Mouse (Mus musculus) layer of hippocampus, adult 9-10 months (tissue): ENCODE data around the gene Perm1.

ENCODE experiments used
- DNase-seq: peaks from one replicate; pipeline ENCODE4 v3.0.0; 2022; ENCODE audit warnings: low spot score

Gene Perm1

GRCm38 (mm10) chr4:156200623-156201475 is 14.8 kb upstream of the Perm1 start, which contains the start of gene Isg15:
Gene Isg15 (minus strand): TSS chr4:156200818.
- DNase-seq: no peak

DNA sequence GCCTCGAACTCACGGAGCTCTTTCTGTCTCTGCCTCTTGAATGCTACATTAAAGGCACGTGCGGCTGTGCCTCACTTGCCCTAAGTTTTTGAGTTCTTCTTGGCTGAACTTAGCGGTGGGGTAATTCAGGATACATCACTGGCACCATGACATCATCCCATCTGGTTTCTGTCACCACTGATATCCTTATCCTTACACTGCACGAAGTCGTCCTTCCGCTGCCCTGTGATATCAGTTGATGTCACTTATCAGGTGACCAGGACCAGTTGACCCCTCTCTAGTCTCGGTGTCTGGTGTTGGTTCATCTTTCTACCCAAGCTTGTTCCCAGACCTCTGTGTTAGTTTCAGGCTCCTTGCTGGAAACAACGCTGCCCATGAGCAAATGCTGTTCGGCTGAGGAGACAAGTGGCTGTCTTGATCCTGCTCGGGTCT is 13.2 kb upstream of the Perm1 start:
- DNase-seq: no peak

GRCm38 (mm10) chr4:156203001-156203412 is 12.7 kb upstream of the Perm1 start, which contains the start of gene AW011738:
Gene AW011738 (plus strand): TSS chr4:156203304.
- no peak for DNase-seq

- no peak for DNase-seq
Measured at GRCm38 (mm10) chr4:156203413-156204131, 12.1 kb upstream of the Perm1 start.

DNA sequence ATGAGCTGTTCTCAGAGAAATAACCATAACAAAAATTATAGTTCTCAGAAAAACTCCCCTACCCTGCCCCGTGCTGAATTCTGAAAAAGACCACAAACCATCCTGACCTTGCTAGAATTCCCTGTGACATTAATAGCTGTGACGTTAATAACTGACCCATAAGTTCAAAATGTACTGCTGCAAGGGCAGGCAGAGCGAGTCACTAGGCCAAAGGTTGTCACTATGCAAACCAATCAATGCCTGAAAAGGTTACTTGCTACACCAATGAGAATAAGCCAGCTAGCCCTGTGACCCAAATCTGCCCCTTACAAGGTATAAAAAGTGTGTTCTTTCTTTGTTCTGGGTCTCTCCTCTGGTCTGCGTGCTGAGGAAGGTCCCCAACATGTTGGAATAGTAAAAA is 6.8 kb upstream of the Perm1 start:
- no peak for DNase-seq

DNA sequence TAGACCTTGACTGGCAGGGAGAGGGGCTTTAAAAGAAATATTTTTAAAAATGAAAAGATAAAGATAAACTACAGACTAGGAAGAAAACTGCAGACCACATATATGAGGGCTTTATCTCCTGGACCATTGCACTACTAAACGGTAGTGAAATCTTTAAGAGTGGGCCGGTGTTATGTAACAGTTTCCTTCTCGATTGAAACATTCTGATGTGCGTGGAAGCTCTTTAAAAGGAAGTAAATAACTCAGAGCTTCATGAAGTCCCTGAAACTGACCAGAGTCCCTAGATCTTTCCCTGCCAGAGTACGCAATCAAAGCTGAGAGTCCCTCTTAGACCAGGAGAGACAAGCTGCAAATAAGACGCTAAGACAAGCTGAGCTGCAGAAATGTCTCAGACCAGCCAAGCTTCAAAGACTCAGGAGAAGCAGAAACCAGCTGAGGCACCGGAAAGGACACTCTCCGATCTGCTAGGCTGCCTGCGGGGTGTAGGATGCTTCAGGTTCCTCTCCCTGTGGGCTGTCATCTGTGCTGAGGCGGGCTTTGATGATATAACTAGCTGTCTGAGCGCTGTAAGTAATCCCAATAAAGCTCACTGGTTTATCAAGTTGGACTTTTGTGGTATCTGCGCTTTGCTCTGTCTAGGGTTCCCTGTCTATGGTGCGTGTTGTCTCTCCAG is 5.6 kb upstream of the Perm1 start:
- DNase-seq: no peak

DNA sequence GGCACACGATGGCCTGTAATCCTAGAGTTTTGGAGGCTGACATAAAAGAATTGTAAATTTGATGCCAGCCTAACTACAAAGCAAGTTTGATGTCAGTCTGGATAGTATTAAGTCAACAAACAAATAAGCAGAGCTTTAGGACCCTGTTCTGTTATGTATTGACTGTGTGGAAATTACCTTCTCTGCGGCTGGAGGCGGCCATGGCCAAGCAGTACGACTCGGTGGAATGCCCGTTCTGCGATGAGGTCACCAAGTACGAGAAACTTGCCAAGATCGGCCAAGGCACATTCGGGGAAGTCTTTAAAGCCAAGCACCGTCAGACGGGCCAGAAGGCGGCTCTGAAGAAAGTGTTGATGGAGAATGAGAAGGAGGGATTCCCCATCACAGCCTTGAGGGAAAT is 2.5 kb upstream of the Perm1 start:
- DNase-seq: no peak

GRCm38 (mm10) chr4:156216196-156216595 is 528 bp downstream of the Perm1 start:
- no peak for DNase-seq

DNA sequence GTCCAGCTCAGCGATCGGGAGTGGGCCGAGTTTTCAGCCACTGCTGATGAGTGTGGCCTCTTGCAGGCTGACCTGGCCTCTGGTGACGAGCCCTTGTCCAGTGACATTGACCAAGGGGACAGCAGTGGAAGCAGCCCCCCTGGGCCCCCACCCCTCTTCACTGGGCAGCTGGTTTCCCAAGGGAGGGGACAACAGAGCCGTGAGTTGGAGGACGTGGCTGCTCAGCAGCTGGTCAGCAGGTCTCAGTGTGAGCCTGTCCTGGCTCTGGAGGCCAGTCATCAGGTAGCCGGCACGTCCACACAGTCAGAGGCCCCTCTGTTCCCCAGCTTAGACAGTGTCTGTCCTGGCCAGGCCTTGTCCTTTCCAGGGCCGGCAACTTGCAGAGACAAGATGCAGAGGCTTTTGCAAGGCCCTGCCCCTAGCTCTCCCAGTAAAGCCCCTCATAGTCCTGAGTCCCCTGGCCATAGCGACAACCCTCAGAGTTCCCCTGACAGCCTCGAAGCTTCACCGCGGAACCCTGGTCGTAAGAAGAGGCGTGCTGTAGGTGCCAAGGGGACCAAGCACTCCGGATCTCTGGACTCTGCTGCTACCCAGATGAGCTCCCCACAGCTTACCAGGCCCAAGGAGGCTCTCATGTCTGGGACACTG is 1.5 kb downstream of the Perm1 start:
- no peak for DNase-seq

DNA sequence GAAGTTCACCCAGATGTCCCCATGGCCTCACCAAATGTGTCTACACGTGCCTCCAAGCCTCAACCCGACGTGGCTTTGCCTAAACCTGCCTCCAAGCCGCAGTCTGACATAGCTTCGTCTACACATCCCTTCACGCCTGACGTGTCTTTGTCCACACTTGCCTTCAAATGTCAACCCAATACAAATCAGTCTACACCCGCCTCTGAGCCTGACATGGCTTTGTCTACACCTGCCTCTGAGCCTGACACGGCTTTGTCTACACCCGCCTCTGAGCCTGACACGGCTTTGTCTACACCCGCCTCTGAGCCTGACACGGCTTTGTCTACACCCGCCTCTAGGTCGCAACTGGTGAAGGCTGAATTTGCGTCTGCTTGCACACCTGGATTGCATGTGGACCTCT is 2.2 kb downstream of the Perm1 start:
- no peak for DNase-seq

DNA sequence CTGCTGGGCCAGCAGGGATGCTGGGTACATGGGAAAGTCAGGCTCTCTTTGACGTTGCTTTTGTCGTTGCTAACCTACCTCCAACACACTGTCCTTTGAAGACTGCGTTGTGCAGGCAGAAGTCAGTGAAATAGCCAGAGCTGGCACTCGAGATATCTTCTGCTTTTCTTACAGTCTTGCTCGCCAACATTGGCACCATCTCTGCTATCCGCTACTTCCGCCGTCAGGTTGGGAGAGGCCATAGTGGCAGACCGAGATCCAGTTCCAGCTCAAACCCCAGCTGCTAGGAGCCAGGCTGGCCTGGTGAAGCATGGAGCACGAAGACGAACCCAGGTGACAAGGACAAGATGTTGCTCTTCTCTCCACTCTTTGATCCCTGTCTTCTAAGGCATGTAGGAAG is 4.3 kb downstream of the Perm1 start:
- no peak for DNase-seq

- no peak for DNase-seq
Measured at GRCm38 (mm10) chr4:156224276-156224675, 8.6 kb downstream of the Perm1 start.

GRCm38 (mm10) chr4:156227752-156228392 is 12.2 kb downstream of the Perm1 start:
- DNase-seq: no peak

GRCm38 (mm10) chr4:156228393-156229024 is 12.8 kb downstream of the Perm1 start:
- DNase-seq: no peak

GRCm38 (mm10) chr4:156234021-156234501 is 18.4 kb downstream of the Perm1 start:
- DNase-seq: no peak

- DNase-seq: no peak
Measured at GRCm38 (mm10) chr4:156234701-156235213, 19.1 kb downstream of the Perm1 start, which contains the start of gene Plekhn1. Gene Plekhn1 (minus strand): TSS chr4:156234857.

- DNase-seq: no peak
Measured at GRCm38 (mm10) chr4:156235360-156235770, 19.7 kb downstream of the Perm1 start.

DNA sequence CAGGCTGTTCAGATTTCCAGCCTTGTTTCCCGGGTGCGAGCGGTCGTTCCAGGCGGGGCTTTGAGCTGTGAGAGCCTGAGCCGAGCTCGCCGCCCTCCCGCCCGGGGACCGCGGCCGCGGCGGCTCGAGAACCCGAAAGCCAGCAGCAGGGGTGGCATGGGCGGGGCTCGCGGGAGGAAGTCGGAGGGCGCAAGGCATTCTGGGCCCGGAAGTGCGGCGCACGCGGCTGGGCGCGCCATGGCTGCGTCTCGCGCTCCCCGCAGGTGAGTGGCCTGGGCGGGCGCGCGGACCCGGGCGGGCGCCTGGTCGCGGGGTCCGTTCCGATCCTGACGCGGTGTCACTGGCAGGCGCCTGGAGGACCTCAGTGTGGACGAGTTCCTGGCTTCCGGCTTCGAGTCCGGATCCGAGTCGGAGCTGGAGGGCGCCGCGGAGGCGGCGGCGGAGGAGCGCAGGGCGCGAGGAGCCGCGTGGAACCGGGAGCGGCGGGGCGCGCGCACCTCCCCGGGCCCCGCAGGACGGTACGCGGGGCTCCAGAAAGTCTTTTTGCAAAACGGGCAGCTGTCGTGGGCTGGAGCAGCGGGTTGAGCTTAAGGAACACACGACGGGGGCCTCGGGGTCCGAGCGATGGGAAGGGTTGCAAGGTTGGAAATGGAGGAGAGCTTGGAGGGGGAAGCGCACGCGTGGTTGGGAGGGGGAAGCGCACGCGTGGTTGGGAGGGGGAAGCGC is 20.3 kb downstream of the Perm1 start, which contains the start of gene Noc2l:
Gene Noc2l, plus strand, starts transcription at position 203 of the 726 bp plus-strand sequence.
- peak; percentile 33 for DNase-seq

GRCm38 (mm10) chr4:156236651-156237447 is 21.2 kb downstream of the Perm1 start:
- DNase-seq: no peak
